In genomic region chr19:16802123-16802522, GRCm38 (mm10) we compare ENCODE assay signal across 11 mouse cellular contexts. TPM values are rescaled to one million over a fixed set of nuclear protein-coding genes. Genes with fewer than 3 reads are reported as not detected.
DNase-seq lines count a peak whose midpoint lies in the region; ATAC-seq lines count a peak whose summit lies in the region.
"Had no signal": no experiment of that assay in that cellular context is flagged by ENCODE, and none has a peak within 500 bp of the region (broad histone marks: within the 10 kb centered on the region; RNA-seq: fewer than 3 reads in every experiment).

No protein-coding gene starts in this region.

- peak; percentile 53 for ATAC-seq in CD4-positive, CD25-positive, alpha-beta regulatory T cell, adult 4 months
- peak; percentile 88 for ATAC-seq in common myeloid progenitor, adult 5-6 weeks (replicated peaks; ENCODE audit: low read depth, poor library complexity, severe bottlenecking)
- ATAC-seq in hematopoietic stem cell, adult 5-6 weeks (replicated peaks in 1 of 2; ENCODE audit: insufficient read depth in 1 of 2, low FRiP score in 2 of 2, low TSS enrichment in 1 of 2, low read depth in 1 of 2, poor library complexity in 2 of 2, severe bottlenecking in 2 of 2) = peak; percentile 53 to 62; a peak in 2 of 4 replicates
- ATAC-seq in megakaryocyte progenitor cell, adult 5-6 weeks (replicated peaks; ENCODE audit: poor library complexity) = peak; percentile 72
- ATAC-seq in cerebellum, adult (ENCODE audit: insufficient number of reproducible peaks, low FRiP score, low TSS enrichment) = no peak
- ATAC-seq: forebrain, embryonic 15.5 days had no signal

- intact Hi-C loops in heart, postnatal 10 days (cut with DNase I) = loop anchor here (1.0 to 5.0 kb wide), 3 partner anchors 70 to 228 kb away; partner anchors contain the start of gene Foxb2

- no peak for DNase-seq in urinary bladder, adult 18-20 months (ENCODE audit: low spot score in 2 of 2)
- DNase-seq in cerebellum, adult 8-10 months = no peak
- DNase-seq in heart, postnatal 10 days = no peak
- DNase-seq: adrenal gland, adult 8-10 months; cerebellum, adult 11-12 months had no signal

RNA-seq across cellular contexts. Expression of gene Vps13a, which starts 21.4 kb away (rescaled TPM):
- polyA plus RNA-seq in CD4-positive, CD25-positive, alpha-beta regulatory T cell, adult 4 months (2017; shearing (Covaris generic)) = 10 to 100 TPM; 32.7 to 45.3 TPM
- 101 and 109 TPM in 2 replicates for total RNA-seq in common myeloid progenitor, adult 5-6 weeks (2017)
- 115 and 123 TPM in 2 replicates for total RNA-seq in hematopoietic stem cell, adult 5-6 weeks (2017)
- total RNA-seq in megakaryocyte progenitor cell, adult 5-6 weeks (2015) = 50.9 and 67.2 TPM in 2 replicates
- total RNA-seq in megakaryocyte progenitor cell, adult 5-6 weeks (2017) = 51.8 and 72.8 TPM in 2 replicates
- 10 to 100 TPM; 21.7 to 28.5 TPM for total RNA-seq in heart, postnatal 10 days (2021)
